Mouse (Mus musculus): ENCODE results near the gene Prss36.
"Not testable (repeated sequence)": the region's sequence is repeated elsewhere in the genome, so short reads cannot be mapped to it uniquely, and the experiment has no call there.

Prss36 gene

GRCm38 (mm10) chr7:127946470-127947023 is at the start of gene Prss36:
Prss36 (minus strand) TSS chr7:127946725.
- DNase-seq: no peak

- peak; percentile 75 for DNase-seq
Observed at GRCm38 (mm10) chr7:127993341-127993977, 46.9 kb upstream of the Prss36 start, which contains the start of gene Pycard. Pycard (minus strand) TSS chr7:127993867.

GRCm38 (mm10) chr7:127992488-127993340 is 46.2 kb upstream of the Prss36 start:
- peak; percentile 19 for DNase-seq

- DNase-seq: peak; percentile 78
Observed at GRCm38 (mm10) chr7:127991643-127992487, 45.3 kb upstream of the Prss36 start.

- DNase-seq: no peak
Observed at GRCm38 (mm10) chr7:127988904-127989303, 42.4 kb upstream of the Prss36 start.

- no peak for DNase-seq
Observed at GRCm38 (mm10) chr7:127980606-127981005, 34.1 kb upstream of the Prss36 start.

- DNase-seq: no peak
Observed at GRCm38 (mm10) chr7:127978856-127979255, 32.3 kb upstream of the Prss36 start.

GRCm38 (mm10) chr7:127974413-127974930 is 27.9 kb upstream of the Prss36 start:
- no peak for DNase-seq

GRCm38 (mm10) chr7:127967922-127968828 is 21.6 kb upstream of the Prss36 start:
- peak; percentile 89 for DNase-seq

GRCm38 (mm10) chr7:127967004-127967921 is 20.7 kb upstream of the Prss36 start, which contains the start of gene Fus:
Fus (plus strand) TSS chr7:127967457.
- DNase-seq: peak; percentile 95

GRCm38 (mm10) chr7:127966371-127966918 is 19.9 kb upstream of the Prss36 start:
- DNase-seq: no peak

GRCm38 (mm10) chr7:127959364-127959763 is 12.8 kb upstream of the Prss36 start:
- peak; percentile 50 for DNase-seq

GRCm38 (mm10) chr7:127952864-127953581 is 6.5 kb upstream of the Prss36 start:
- no peak for DNase-seq

GRCm38 (mm10) chr7:127944614-127945013 is 1.9 kb downstream of the Prss36 start:
- no peak for DNase-seq

- not testable (repeated sequence) for DNase-seq
Observed at GRCm38 (mm10) chr7:127942097-127942496, 4.4 kb downstream of the Prss36 start.

- DNase-seq: no peak
Observed at GRCm38 (mm10) chr7:127936216-127936884, 10.2 kb downstream of the Prss36 start.

GRCm38 (mm10) chr7:127935748-127936159 is 10.8 kb downstream of the Prss36 start:
- no peak for DNase-seq

GRCm38 (mm10) chr7:127935028-127935722 is 11.3 kb downstream of the Prss36 start:
- peak; percentile 97 for DNase-seq
